Mouse (Mus musculus): ENCODE data around the gene Tmem151b.

DNA sequence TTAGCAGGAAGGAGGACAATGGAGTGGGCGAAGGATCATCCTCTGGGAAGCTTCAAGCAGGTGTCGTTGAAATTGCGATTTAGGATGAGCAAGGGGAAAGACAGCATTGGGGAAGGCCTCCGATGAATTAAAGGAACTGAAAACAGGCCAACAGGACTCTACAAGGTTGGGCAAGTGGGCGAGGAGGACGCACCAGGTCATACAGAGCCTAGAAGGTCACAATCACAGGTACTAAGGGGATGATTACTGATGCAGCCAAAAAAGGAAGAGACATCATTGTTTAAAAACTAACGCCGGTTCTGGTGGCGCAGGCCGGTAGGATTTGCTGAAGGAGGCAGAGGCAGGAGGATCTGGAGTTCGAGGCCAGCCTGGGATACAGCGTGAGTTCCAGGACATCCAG lies 13.7 kb upstream of the Tmem151b start:
- TF ChIP-seq CTCF (conservative IDR thresholded peaks at IDR 0.05; ENCODE audit: low read length) (no peak), NANOG (IDR thresholded peaks at IDR 0.05; ENCODE audit: borderline replicate concordance, low read length) (no peak), POU5F1 (IDR thresholded peaks at IDR 0.05; ENCODE audit: borderline replicate concordance, low read length) (no peak)
